Mouse (Mus musculus) kidney, postnatal 0 days (tissue): Measurements from ENCODE around the gene Olfr24. TPM values are rescaled to one million over a fixed set of nuclear protein-coding genes. Genes with fewer than 3 reads are reported as not detected.

Source experiments
- ATAC-seq: fragments of 200-750 bp; cut with Nextera tagmentation; replicated peaks from 2 replicates; pipeline ENCODE4 v1.8.0; 2017; ENCODE audit warnings: low read depth, moderate number of reproducible peaks, moderate TSS enrichment, moderate library complexity; ENCODE audit not compliant: low FRiP score
- DNase-seq: peaks from one replicate; pipeline ENCODE4 v3.0.0-alpha.2; 2016; ENCODE audit warnings: low spot score
- H3K27ac ChIP-seq: fragments of 300-500 bp; sonication (generic); 2 replicates; pipeline ENCODE4 v1.5.1; 2014; ENCODE audit warnings: mild to moderate bottlenecking
- H3K27me3 ChIP-seq: fragments of 300-500 bp; sonication (generic); 2 replicates; pipeline ENCODE4 v1.6.1; 2014; ENCODE audit warnings: low read length, mixed read lengths; ENCODE audit not compliant: insufficient read depth
- H3K36me3 ChIP-seq: fragments of 300-500 bp; sonication (generic); 2 replicates; pipeline ENCODE4 v1.6.1; 2014; ENCODE audit warnings: low read length, mixed read lengths; ENCODE audit not compliant: insufficient read depth
- H3K4me1 ChIP-seq: fragments of 300-500 bp; sonication (generic); replicated peaks from 2 replicates; pipeline ENCODE4 v1.6.1; 2014; ENCODE audit warnings: antibody characterized with exemption, low read length, mixed read lengths; ENCODE audit not compliant: insufficient read depth
- H3K4me2 ChIP-seq: fragments of 300-500 bp; sonication (generic); 2 replicates; pipeline ENCODE4 v1.6.1; 2014; ENCODE audit warnings: mild to moderate bottlenecking, low read length, moderate library complexity, mixed read lengths
- H3K4me3 ChIP-seq: fragments of 300-500 bp; sonication (generic); replicated peaks from 2 replicates; pipeline ENCODE4 v1.5.1; 2014; ENCODE audit warnings: low read depth, low read length
- H3K9ac ChIP-seq: fragments of 300-500 bp; sonication (generic); 2 replicates; pipeline ENCODE4 v1.6.1; 2014; ENCODE audit warnings: low read depth, low read length
- H3K9me3 ChIP-seq: fragments of 300-500 bp; sonication (generic); replicated peaks from 2 replicates; pipeline ENCODE4 v1.6.1; 2016; ENCODE audit warnings: low read length, inconsistent platforms, mixed read lengths
- CTCF ChIP-seq: IDR thresholded peaks from 2 replicates; pipeline ENCODE4 v1.5.1; 2016; ENCODE audit warnings: antibody characterized with exemption, low read depth, mild to moderate bottlenecking, moderate library complexity
- WGBS: fragments of 180-500 bp; shearing (Covaris S2); extraction: QIAGEN DNeasy Blood & Tissue Kit; methylation state at CpG from one replicate; pipeline ENCODE4 v1.1.7; 2014; 5-methylcytosine and 5-hydroxymethylcytosine counted together
- polyA plus RNA-seq: library from polyadenylated mRNA; unstranded; fragments of >200 nt; fragmentation: Nextera tagmentation; extraction: Ambion mirVana; gene quantifications from 2 replicates; pipeline ENCODE4 v1.2.1, GENCODE M21; 2015

Olfr24 gene
- polyA plus RNA-seq, 1 experiment from 2014 or later, result not detected

- Histone ChIP-seq H3K9me3 (no peaks in the 10 kb centered on the region), H3K4me1 (no peaks in the 10 kb centered on the region), H3K27ac (no peak overlapping the region), H3K4me3 (no peak overlapping the region), H3K4me2 (no peak overlapping the region), H3K9ac (no peak overlapping the region), H3K27me3 (no peaks in the 10 kb centered on the region), H3K36me3 (no peaks in the 10 kb centered on the region)
- no peak for TF ChIP-seq CTCF
- WGBS, result 44% methylated on average over 4 of the region's 4 CpGs
- no peak for DNase-seq
- no peak for ATAC-seq
Measured at GRCm38 (mm10) chr9:18722712-18723099, 41.1 kb downstream of the Olfr24 start.

GRCm38 (mm10) chr9:18721931-18722711, 41.7 kb downstream of the Olfr24 start:
- H3K36me3 ChIP-seq, result no peaks in the 10 kb centered on the region
- no peaks in the 10 kb centered on the region for H3K27me3 ChIP-seq
- H3K27ac ChIP-seq, result peak overlapping the region; percentile 0; the same call in 1 of the 2 replicates
- H3K9ac ChIP-seq, result no peak overlapping the region
- H3K9me3 ChIP-seq, result no peaks in the 10 kb centered on the region
- DNase-seq, result peak; percentile 72
- H3K4me1 ChIP-seq, result no peaks in the 10 kb centered on the region
- TF ChIP-seq CTCF, result no peak
- ATAC-seq, result peak; percentile 46; the same call in 1 of the 2 replicates
- WGBS, result 16% methylated on average over 6 of the region's 6 CpGs
- no peak overlapping the region for H3K4me3 ChIP-seq
- no peak overlapping the region for H3K4me2 ChIP-seq

DNA sequence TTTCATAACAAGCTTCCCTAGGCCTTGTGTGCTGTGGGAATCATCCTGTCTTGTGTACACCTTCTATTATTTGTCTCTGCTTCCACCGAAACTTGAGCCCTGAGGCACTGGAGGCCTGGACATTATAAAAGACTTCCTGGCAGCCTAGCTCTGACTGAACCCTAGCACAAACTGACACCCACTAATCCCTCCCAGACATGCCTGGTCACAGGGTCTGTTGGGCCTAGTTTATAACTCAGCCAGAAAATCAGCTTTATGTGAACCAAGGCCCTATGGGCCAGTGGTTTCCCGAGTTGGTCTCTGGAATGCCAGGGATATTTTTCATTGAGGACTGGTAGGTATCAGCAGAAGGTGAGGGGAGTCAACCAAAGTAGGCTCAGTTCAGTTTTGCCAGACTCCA, 42.8 kb downstream of the Olfr24 start:
- no peaks in the 10 kb centered on the region for H3K4me1 ChIP-seq
- WGBS, result 14% methylated on average over 2 of the region's 2 CpGs
- H3K4me3 ChIP-seq, result no peak overlapping the region
- no peaks in the 10 kb centered on the region for H3K36me3 ChIP-seq
- H3K4me2 ChIP-seq, result no peak overlapping the region
- H3K27ac ChIP-seq, result 0 out of 2 replicates have a peak overlapping the region, but pooled peaks have one; percentile 27
- no peak for TF ChIP-seq CTCF
- H3K27me3 ChIP-seq, result no peaks in the 10 kb centered on the region
- no peaks in the 10 kb centered on the region for H3K9me3 ChIP-seq
- DNase-seq (no peak), ATAC-seq (no peak)
- H3K9ac ChIP-seq, result no peak overlapping the region

GRCm38 (mm10) chr9:18705628-18706027, 58.2 kb downstream of the Olfr24 start:
- TF ChIP-seq CTCF, result no peak
- DNase-seq, result no peak
- ATAC-seq, result no peak

More at GRCm38 (mm10) chr9:18705628-18706027, 58.2 kb downstream of the Olfr24 start:
- H3K36me3 ChIP-seq, result no peaks in the 10 kb centered on the region
- H3K9ac ChIP-seq, result no peak overlapping the region
- no peaks in the 10 kb centered on the region for H3K27me3 ChIP-seq
- H3K4me1 ChIP-seq, result no peaks in the 10 kb centered on the region
- H3K4me2 ChIP-seq, result no peak overlapping the region
- no peaks in the 10 kb centered on the region for H3K9me3 ChIP-seq
- no peak overlapping the region for H3K4me3 ChIP-seq
- H3K27ac ChIP-seq, result no peak overlapping the region

Other genes with a start within 250 kb of the Olfr24 start
- gene Muc16, start 89.5 kb downstream of the Olfr24 start, polyA plus RNA-seq, result 0.01 and 0.08 TPM in 2 replicates
- gene Olfr828, start 55.5 kb upstream of the Olfr24 start, polyA plus RNA-seq, result not detected in 2 replicates
- gene Olfr829, start 90.9 kb upstream of the Olfr24 start, polyA plus RNA-seq, result 0.09 and 0.16 TPM in 2 replicates
- gene Olfr830, start 110.7 kb upstream of the Olfr24 start, polyA plus RNA-seq, result 0.07 TPM in 1 of 2 replicates, not detected in the other
- gene Olfr832, start 173.1 kb upstream of the Olfr24 start, polyA plus RNA-seq, result 0.04 TPM in 1 of 2 replicates, not detected in the other
- gene Olfr834, start 224.0 kb upstream of the Olfr24 start, polyA plus RNA-seq, result not detected in 2 replicates